Mouse (Mus musculus) kidney, postnatal 25 days (tissue): Measurements from ENCODE around the gene Lss.

Experiments used
- DNase-seq, 2 experiments: peaks; one replicate each; pipeline ENCODE4 v3.0.0; 2021; ENCODE audit warnings: mixed read lengths in 2 of 2

The Lss gene

DNA sequence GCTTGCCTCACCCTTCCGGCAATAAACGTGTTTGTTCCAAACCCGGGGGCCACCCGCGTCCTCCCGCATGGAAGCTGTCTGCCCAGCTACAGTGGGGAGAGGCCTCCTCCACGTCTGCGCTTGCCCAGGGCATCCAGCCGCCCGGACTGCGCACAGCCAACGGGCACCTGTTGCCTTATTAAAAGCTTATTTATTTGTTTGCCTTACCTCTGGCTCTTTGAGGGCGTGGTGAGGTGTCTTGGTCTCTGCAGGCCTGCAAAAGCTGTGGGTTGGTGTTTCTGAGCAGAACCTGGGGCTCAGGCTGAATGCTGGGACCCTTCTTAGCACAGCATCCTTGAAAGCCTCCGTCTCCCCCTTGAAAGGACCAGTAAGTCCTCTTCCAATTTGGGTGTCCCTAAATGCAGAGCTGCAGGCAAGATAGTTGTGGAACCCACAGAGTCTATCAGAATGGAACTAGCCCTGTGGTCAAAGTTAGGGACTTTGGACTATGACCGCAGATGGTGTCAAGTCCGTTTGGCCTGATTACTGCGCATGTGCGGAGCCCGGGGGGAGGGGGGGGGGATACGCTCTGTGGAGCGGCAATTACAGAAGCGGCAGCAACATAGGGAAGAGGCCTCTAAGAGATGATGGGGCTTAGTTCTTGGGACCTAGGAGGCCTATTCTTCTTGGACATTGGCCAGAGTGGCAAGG, 38.8 kb downstream of the Lss start:
- peak in 1 of 2 experiments; percentile 25 for DNase-seq

DNA sequence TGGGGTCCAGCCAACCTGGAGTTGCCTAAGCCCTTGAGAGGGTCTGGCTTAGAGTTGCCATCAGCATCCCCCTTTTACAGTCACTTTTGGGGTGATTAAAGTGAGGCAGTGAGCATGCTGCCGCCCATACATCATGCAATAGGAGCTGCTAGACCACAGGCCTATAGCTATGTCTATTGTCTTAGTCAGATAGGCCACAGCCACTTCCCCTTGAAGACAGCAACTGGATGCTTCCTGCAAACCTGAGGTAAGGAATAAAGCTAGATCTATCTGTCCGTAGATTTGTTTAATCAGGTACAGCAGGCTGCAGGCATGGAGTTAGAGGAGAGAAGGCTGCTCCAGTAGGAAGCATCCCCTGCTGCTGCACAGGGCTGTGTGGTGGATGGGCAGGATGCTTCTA, 39.7 kb downstream of the Lss start:
- DNase-seq = no peak

DNA sequence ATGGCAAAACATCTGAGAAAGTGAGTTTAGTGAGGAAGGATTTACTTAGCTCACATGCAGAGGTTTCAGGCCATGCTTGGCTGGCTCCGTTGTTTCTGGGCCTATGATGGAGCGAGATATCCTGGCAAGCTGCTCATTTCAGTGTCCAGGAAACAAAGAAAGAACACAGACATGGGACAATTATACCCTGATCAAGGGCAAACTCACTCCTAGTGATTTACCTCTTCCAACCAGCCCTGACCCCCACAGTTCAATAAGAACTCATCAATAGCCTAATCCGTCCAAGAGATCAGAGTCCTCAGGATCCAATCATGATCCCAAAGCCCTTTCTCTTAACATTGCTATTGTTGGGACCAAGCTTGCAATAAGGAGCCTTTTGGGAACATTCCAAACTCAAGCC, 40.8 kb downstream of the Lss start:
- DNase-seq = no peak

DNA sequence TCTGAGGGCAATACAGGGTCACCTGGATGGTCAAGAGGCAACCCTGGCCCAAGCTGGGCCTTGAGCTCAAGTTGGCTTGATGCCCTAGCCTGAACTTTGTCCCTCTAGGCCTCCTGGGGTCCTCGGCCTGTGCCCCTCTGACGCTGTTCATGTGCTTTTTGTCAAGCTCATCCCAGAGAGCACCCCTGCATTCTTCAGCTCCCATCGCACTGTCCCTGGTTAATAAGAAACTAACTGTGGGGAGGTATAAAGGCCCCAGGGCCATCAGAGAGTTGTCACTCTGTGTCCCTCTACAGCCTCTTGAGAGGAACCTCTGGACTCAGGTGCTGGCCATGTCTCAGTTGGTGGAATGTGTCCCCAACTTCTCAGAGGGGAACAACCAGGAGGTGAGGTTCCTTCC, 44.0 kb downstream of the Lss start, which contains the start of gene Ftcd:
Ftcd (plus strand) TSS at position 275 of the 400 bp plus-strand sequence.
- peak; percentile 43 to 83 for DNase-seq

DNA sequence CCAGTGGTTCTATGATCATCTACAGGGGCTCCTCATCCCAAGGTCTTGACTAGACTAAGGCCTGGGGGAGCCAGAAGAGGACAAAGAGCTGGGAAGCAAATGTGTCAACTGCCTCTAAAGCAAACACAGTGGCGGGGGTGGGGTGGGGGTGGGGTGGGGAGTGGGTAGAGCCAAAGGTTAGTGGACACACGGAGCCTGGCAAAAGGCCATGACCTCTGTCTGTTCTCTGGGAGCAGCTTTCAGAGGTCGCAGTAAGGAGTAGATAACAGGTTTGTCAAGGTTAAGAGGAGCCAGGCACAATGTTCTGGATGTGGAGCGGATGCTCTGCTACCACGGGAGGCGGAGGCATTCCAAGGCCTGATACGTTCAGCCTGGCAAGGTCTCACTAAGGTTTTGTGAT, 45.5 kb downstream of the Lss start:
- DNase-seq = no peak

DNA sequence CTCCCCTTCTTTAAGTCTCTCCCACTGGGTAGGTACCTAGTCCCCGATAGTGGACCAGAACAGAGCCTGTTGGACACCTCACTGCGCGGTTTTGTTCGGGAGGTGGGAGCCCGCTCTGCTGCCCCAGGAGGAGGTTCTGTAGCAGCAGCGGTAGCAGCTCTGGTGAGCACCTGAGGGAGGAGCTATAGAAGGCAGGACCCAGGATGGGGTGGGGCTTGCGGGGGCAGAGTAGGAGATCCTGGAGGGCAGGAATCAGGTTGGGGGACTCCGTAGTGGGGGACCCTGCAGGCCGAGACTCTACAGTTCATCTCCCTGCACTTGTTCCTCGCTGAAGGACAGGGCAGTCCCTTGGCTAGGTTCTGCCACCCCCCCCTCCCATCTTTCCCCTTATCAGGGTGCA, 52.8 kb downstream of the Lss start:
- DNase-seq = no peak

DNA sequence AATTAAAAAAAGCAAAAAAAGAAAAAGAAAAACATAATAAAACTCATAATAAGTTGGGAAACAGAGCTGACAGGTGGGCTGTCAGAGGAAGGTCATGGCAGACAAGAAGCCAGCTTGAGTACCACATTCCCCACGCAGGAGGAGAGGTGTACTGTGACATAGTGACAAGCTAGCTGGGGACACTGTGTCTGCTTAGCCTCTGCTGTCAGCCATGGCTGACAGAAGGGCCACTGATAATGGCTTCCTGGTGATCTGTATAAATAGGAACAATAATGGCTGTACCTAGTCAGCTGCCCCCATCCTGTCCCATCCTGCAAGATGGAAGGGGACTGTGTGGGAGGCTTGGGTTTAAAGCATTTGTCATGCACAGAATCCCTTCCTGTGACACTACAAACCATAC, 54.8 kb downstream of the Lss start:
- DNase-seq = no peak

DNA sequence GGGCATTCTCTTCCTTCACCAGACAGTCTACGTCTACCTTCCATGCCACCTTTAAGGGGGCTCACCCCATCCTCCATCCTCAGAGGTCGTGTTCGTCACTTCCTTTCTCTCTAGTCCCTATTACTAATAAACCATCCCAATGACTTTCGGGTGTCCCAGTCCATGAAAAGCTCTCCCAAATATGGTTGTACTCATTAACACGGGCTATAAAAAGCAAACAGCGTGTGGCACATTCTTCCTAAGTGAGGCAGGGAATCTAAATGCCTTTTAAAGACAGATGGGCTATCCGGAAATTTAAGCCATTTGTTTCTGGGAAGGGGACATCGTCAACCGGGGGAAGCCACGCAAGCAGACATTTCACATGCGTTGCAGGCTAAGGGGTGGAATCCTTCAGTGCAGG, 58.8 kb downstream of the Lss start:
- no peak for DNase-seq

DNA sequence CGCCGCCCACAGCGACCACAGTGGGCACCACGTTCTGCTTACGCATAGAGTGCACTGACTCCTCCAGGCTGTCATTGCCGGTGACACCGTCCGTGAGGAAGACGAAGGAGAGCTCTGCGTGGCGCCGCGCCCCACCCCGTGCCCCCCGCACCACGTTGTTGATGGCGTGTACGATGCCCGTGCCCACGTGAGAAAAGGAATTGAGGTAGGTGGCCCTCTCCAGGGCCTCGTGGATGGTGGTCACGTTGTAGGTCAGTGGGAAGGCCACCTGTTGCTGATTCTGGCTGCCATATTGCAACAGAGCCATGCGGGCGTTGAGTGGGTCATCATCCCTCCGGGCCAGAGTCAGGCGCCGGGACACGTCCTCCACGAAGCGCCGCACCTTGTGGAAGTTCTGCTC, 65.0 kb downstream of the Lss start:
- DNase-seq = no peak

DNA sequence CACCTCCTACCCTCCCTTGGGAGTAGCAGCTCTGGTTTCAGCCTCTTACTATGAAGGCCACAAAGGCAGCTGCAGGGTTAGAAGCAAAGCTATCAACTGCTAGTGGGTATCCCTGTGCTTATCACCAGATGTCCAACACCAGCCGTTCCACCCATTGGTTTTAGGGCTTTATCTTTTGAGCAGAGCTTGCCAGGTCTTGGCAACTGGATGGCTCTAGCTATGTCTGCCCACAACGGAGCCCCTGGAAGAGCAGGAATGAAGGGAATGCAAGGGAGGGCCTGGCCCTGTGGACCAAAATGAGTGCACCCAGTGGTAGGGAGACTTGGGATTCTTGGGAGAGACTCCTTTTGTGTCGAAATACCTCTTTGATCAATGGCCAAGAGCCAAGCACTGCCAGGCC, 71.3 kb downstream of the Lss start:
- no peak for DNase-seq
